Mouse (Mus musculus) E14TG2a.4 (cell line): ENCODE data around the gene Gm17617.

Experiments used
- CTCF ChIP-seq: conservative IDR thresholded peaks from 2 replicates; pipeline ENCODE4 v1.5.1; 2014; ENCODE audit warnings: low read length
- NANOG ChIP-seq: IDR thresholded peaks from 2 replicates; pipeline ENCODE4 v1.6.1; 2014; ENCODE audit warnings: borderline replicate concordance, low read length, mixed read lengths
- POU5F1 ChIP-seq: IDR thresholded peaks from 2 replicates; pipeline ENCODE4 v1.6.1; 2014; ENCODE audit warnings: low read length, borderline replicate concordance

DNA sequence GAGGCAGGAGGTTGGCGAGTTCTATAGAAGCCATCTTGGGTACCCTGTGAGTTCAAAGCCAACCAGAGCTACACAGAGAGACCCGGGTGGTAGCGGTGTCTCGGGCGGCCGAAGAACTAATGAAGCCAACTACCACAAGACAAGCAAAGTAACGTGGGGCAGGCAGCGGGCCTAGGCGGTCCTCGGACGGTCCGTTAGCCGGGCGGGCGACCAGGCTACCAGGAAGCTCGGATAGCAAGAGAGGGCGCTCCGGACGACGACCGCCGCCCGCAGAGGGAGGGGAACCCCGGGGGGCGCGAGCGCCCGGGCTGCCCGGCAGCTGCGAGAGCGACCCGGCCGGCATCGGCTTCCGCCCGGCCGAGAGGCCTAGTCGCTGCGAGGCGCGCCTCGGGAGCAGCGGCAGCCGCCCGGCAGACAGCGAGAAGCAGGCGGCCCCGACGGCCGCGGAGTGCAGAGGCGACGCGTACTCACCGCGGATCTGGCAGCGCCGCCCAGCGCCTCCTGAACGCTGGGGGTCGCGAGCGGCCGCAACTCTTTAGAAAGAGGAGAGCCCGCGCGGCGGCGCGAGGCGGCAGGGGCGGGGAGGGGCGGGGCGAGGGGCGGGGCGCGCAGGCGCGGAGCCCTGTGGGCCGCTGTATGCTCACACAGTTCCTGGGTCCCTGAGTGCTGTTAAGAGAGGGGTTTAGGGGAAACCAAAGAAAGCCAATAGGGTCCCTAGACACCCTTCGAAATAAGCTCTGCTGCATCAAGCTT is 33.4 kb downstream of the Gm17617 start, which contains the start of gene Uimc1:
- TF ChIP-seq CTCF (no peak), POU5F1 (no peak), NANOG (no peak)
